Mouse (Mus musculus): ENCODE data around the gene Bnc2. TPM values are rescaled to one million over a fixed set of nuclear protein-coding genes. Genes with fewer than 3 reads are reported as not detected.

Bnc2 gene
- polyA plus RNA-seq, 1 experiment = 7.2 TPM

- no peak overlapping the region for H3K4me3 ChIP-seq (ENCODE audit: low read depth, low read length)
- no peak overlapping the region for H3K27ac ChIP-seq (ENCODE audit: insufficient read depth, low read length)
- TF ChIP-seq CTCF (IDR thresholded peaks at IDR 0.05; ENCODE audit: low read depth, low read length) = no peak
- TF ChIP-seq POLR2A (IDR thresholded peaks at IDR 0.05; ENCODE audit: insufficient read depth, low read length) = no peak
- no peak for TF ChIP-seq EP300 (IDR thresholded peaks at IDR 0.05; ENCODE audit: insufficient read depth, low read depth, low read length)
- no peak overlapping the region for H3K9ac ChIP-seq (ENCODE audit: low read depth, poor library complexity, severe bottlenecking)
- H3K36me3 ChIP-seq (ENCODE audit: control insufficient read depth, insufficient read depth, low read length, poor library complexity, severe bottlenecking) = no peaks in the 10 kb centered on the region
- H3K9me3 ChIP-seq (replicated peaks; ENCODE audit: control insufficient read depth, insufficient read depth, low read length, poor library complexity, severe bottlenecking) = no peaks in the 10 kb centered on the region
- H3K27me3 ChIP-seq (ENCODE audit: control insufficient read depth, insufficient read depth, low read length, poor library complexity, severe bottlenecking) = no peaks in the 10 kb centered on the region
- no peaks in the 10 kb centered on the region for H3K4me1 ChIP-seq (ENCODE audit: control insufficient read depth, insufficient read depth, low read length)
Observed at GRCm38 (mm10) chr4:84331450-84331849, 343.6 kb downstream of the Bnc2 start.

- H3K27me3 ChIP-seq (ENCODE audit: control insufficient read depth, insufficient read depth, low read length, poor library complexity, severe bottlenecking) = no peaks in the 10 kb centered on the region
- TF ChIP-seq POLR2A (IDR thresholded peaks at IDR 0.05; ENCODE audit: insufficient read depth, low read length) (no peak), CTCF (IDR thresholded peaks at IDR 0.05; ENCODE audit: low read depth, low read length) (no peak), EP300 (IDR thresholded peaks at IDR 0.05; ENCODE audit: insufficient read depth, low read depth, low read length) (no peak)
Observed at GRCm38 (mm10) chr4:84330509-84330908, 344.6 kb downstream of the Bnc2 start.

GRCm38 (mm10) chr4:84329651-84330050, 345.4 kb downstream of the Bnc2 start:
- H3K4me1 ChIP-seq (ENCODE audit: control insufficient read depth, insufficient read depth, low read length) = no peaks in the 10 kb centered on the region

More at GRCm38 (mm10) chr4:84330509-84330908, 344.6 kb downstream of the Bnc2 start:
- Histone ChIP-seq H3K9me3 (replicated peaks; ENCODE audit: control insufficient read depth, insufficient read depth, low read length, poor library complexity, severe bottlenecking) (no peaks in the 10 kb centered on the region), H3K9ac (ENCODE audit: low read depth, poor library complexity, severe bottlenecking) (no peak overlapping the region), H3K36me3 (ENCODE audit: control insufficient read depth, insufficient read depth, low read length, poor library complexity, severe bottlenecking) (no peaks in the 10 kb centered on the region), H3K27ac (ENCODE audit: insufficient read depth, low read length) (no peak overlapping the region), H3K4me3 (ENCODE audit: low read depth, low read length) (no peak overlapping the region), H3K4me1 (ENCODE audit: control insufficient read depth, insufficient read depth, low read length) (no peaks in the 10 kb centered on the region)

GRCm38 (mm10) chr4:84324371-84324770, 350.7 kb downstream of the Bnc2 start:
- Histone ChIP-seq H3K9ac (ENCODE audit: low read depth, poor library complexity, severe bottlenecking) (no peak overlapping the region), H3K9me3 (replicated peaks; ENCODE audit: control insufficient read depth, insufficient read depth, low read length, poor library complexity, severe bottlenecking) (no peaks in the 10 kb centered on the region), H3K27ac (ENCODE audit: insufficient read depth, low read length) (no peak overlapping the region), H3K4me1 (ENCODE audit: control insufficient read depth, insufficient read depth, low read length) (no peaks in the 10 kb centered on the region), H3K36me3 (ENCODE audit: control insufficient read depth, insufficient read depth, low read length, poor library complexity, severe bottlenecking) (no peaks in the 10 kb centered on the region), H3K4me3 (ENCODE audit: low read depth, low read length) (no peak overlapping the region), H3K27me3 (ENCODE audit: control insufficient read depth, insufficient read depth, low read length, poor library complexity, severe bottlenecking) (no peaks in the 10 kb centered on the region; the same call in 1 of the 2 replicates)
- TF ChIP-seq EP300 (IDR thresholded peaks at IDR 0.05; ENCODE audit: insufficient read depth, low read depth, low read length) (no peak), POLR2A (IDR thresholded peaks at IDR 0.05; ENCODE audit: insufficient read depth, low read length) (no peak)

More at GRCm38 (mm10) chr4:84329651-84330050, 345.4 kb downstream of the Bnc2 start:
- Histone ChIP-seq H3K9ac (ENCODE audit: low read depth, poor library complexity, severe bottlenecking) (no peak overlapping the region), H3K9me3 (replicated peaks; ENCODE audit: control insufficient read depth, insufficient read depth, low read length, poor library complexity, severe bottlenecking) (no peaks in the 10 kb centered on the region), H3K27ac (ENCODE audit: insufficient read depth, low read length) (no peak overlapping the region), H3K36me3 (ENCODE audit: control insufficient read depth, insufficient read depth, low read length, poor library complexity, severe bottlenecking) (no peaks in the 10 kb centered on the region), H3K27me3 (ENCODE audit: control insufficient read depth, insufficient read depth, low read length, poor library complexity, severe bottlenecking) (no peaks in the 10 kb centered on the region; the same call in 1 of the 2 replicates), H3K4me3 (ENCODE audit: low read depth, low read length) (no peak overlapping the region)
- TF ChIP-seq POLR2A (IDR thresholded peaks at IDR 0.05; ENCODE audit: insufficient read depth, low read length) (no peak), CTCF (IDR thresholded peaks at IDR 0.05; ENCODE audit: low read depth, low read length) (no peak), EP300 (IDR thresholded peaks at IDR 0.05; ENCODE audit: insufficient read depth, low read depth, low read length) (no peak)

- Histone ChIP-seq H3K4me1 (ENCODE audit: control insufficient read depth, insufficient read depth, low read length) (no peaks in the 10 kb centered on the region), H3K4me3 (ENCODE audit: low read depth, low read length) (no peak overlapping the region), H3K27ac (ENCODE audit: insufficient read depth, low read length) (no peak overlapping the region), H3K9me3 (replicated peaks; ENCODE audit: control insufficient read depth, insufficient read depth, low read length, poor library complexity, severe bottlenecking) (no peaks in the 10 kb centered on the region), H3K27me3 (ENCODE audit: control insufficient read depth, insufficient read depth, low read length, poor library complexity, severe bottlenecking) (no peaks in the 10 kb centered on the region; the same call in 1 of the 2 replicates), H3K9ac (ENCODE audit: low read depth, poor library complexity, severe bottlenecking) (no peak overlapping the region), H3K36me3 (ENCODE audit: control insufficient read depth, insufficient read depth, low read length, poor library complexity, severe bottlenecking) (no peaks in the 10 kb centered on the region)
- no peak for TF ChIP-seq CTCF (IDR thresholded peaks at IDR 0.05; ENCODE audit: low read depth, low read length)
- no peak for TF ChIP-seq EP300 (IDR thresholded peaks at IDR 0.05; ENCODE audit: insufficient read depth, low read depth, low read length)
- TF ChIP-seq POLR2A (IDR thresholded peaks at IDR 0.05; ENCODE audit: insufficient read depth, low read length) = no peak
Observed at GRCm38 (mm10) chr4:84321598-84321997, 353.5 kb downstream of the Bnc2 start.

GRCm38 (mm10) chr4:84317421-84317820, 357.7 kb downstream of the Bnc2 start:
- Histone ChIP-seq H3K27ac (ENCODE audit: insufficient read depth, low read length) (no peak overlapping the region), H3K27me3 (ENCODE audit: control insufficient read depth, insufficient read depth, low read length, poor library complexity, severe bottlenecking) (no peaks in the 10 kb centered on the region), H3K4me3 (ENCODE audit: low read depth, low read length) (no peak overlapping the region), H3K4me1 (ENCODE audit: control insufficient read depth, insufficient read depth, low read length) (no peaks in the 10 kb centered on the region), H3K36me3 (ENCODE audit: control insufficient read depth, insufficient read depth, low read length, poor library complexity, severe bottlenecking) (no peaks in the 10 kb centered on the region), H3K9ac (ENCODE audit: low read depth, poor library complexity, severe bottlenecking) (no peak overlapping the region), H3K9me3 (replicated peaks; ENCODE audit: control insufficient read depth, insufficient read depth, low read length, poor library complexity, severe bottlenecking) (no peaks in the 10 kb centered on the region)
- TF ChIP-seq CTCF (IDR thresholded peaks at IDR 0.05; ENCODE audit: low read depth, low read length) (no peak), POLR2A (IDR thresholded peaks at IDR 0.05; ENCODE audit: insufficient read depth, low read length) (no peak), EP300 (IDR thresholded peaks at IDR 0.05; ENCODE audit: insufficient read depth, low read depth, low read length) (no peak)
